Mouse (Mus musculus): ENCODE data around the gene Gcsam. TPM values are rescaled to one million over a fixed set of nuclear protein-coding genes. Genes with fewer than 3 reads are reported as not detected.

Gene Gcsam
- polyA plus RNA-seq, 1 experiment from 2014 or later, result 0.40 TPM

- H3K9ac ChIP-seq, result peak overlapping the region; percentile 31
- no peak for ATAC-seq (ENCODE audit: borderline replicate concordance, extremely low read depth, low FRiP score, low TSS enrichment)
- H3K36me3 ChIP-seq, result no peaks in the 10 kb centered on the region
- H3K9me3 ChIP-seq, result no peaks in the 10 kb centered on the region
- H3K27ac ChIP-seq, result no peak overlapping the region
- peak overlapping the region; percentile 77 for H3K4me2 ChIP-seq
- H3K4me1 ChIP-seq, result peaks cover 7% of the 10 kb centered on the region; the same call in 1 of the 2 replicates
- H3K4me3 ChIP-seq, result peak overlapping the region; percentile 39
- 11% methylated on average over 17 of the region's 17 CpGs for WGBS
- no peaks in the 10 kb centered on the region for H3K27me3 ChIP-seq
These were observed 43.1 kb downstream of the Gcsam start for GRCm38 (mm10) chr16:45653009-45653933.

GRCm38 (mm10) chr16:45653934-45654332 lies 43.8 kb downstream of the Gcsam start, which contains the start of gene BC016579:
Gene BC016579 (minus strand): TSS chr16:45654068.
- peak within 1 kb of the TSS; percentile 31 for H3K9ac ChIP-seq
- peak within 1 kb of the TSS; percentile 39 for H3K4me3 ChIP-seq
- H3K4me1 ChIP-seq, result peaks cover 7% of the 10 kb centered on the region; the same call in 1 of the 2 replicates
- no peak within 1 kb of the TSS for H3K27ac ChIP-seq
- peak within 1 kb of the TSS; percentile 77 for H3K4me2 ChIP-seq
- peak; percentile 57; the same call in 1 of the 2 replicates for ATAC-seq (ENCODE audit: borderline replicate concordance, extremely low read depth, low FRiP score, low TSS enrichment)
- no peaks in the 10 kb centered on the region for H3K9me3 ChIP-seq
- H3K27me3 ChIP-seq, result no peaks in the 10 kb centered on the region
- WGBS, result 7% methylated on average over 20 of the region's 20 CpGs
- H3K36me3 ChIP-seq, result no peaks in the 10 kb centered on the region

- H3K36me3 ChIP-seq, result no peaks in the 10 kb centered on the region
- ATAC-seq (ENCODE audit: borderline replicate concordance, extremely low read depth, low FRiP score, low TSS enrichment), result no peak
- WGBS, result 61% methylated on average over 9 of the region's 9 CpGs
- H3K4me3 ChIP-seq, result no peak overlapping the region
- peak overlapping the region; percentile 77; the same call in 1 of the 2 replicates for H3K4me2 ChIP-seq
- H3K9ac ChIP-seq, result no peak overlapping the region
- H3K4me1 ChIP-seq, result peaks cover 7% of the 10 kb centered on the region; the same call in 1 of the 2 replicates
- no peaks in the 10 kb centered on the region for H3K27me3 ChIP-seq
- no peak overlapping the region for H3K27ac ChIP-seq
- H3K9me3 ChIP-seq, result no peaks in the 10 kb centered on the region
These were observed 44.3 kb downstream of the Gcsam start for GRCm38 (mm10) chr16:45654465-45654864.

- ATAC-seq (ENCODE audit: borderline replicate concordance, extremely low read depth, low FRiP score, low TSS enrichment), result no peak
- H3K4me2 ChIP-seq, result no peak overlapping the region
- H3K4me1 ChIP-seq, result peaks cover 7% of the 10 kb centered on the region; the same call in 1 of the 2 replicates
- H3K9ac ChIP-seq, result no peak overlapping the region
- no peaks in the 10 kb centered on the region for H3K27me3 ChIP-seq
- no peaks in the 10 kb centered on the region for H3K9me3 ChIP-seq
- no peaks in the 10 kb centered on the region for H3K36me3 ChIP-seq
- no peak overlapping the region for H3K4me3 ChIP-seq
- 81% methylated on average over 12 of the region's 12 CpGs for WGBS
- H3K27ac ChIP-seq, result no peak overlapping the region
These were observed 47.5 kb downstream of the Gcsam start for GRCm38 (mm10) chr16:45657574-45658159.

GRCm38 (mm10) chr16:45658248-45658647 lies 48.1 kb downstream of the Gcsam start:
- H3K27ac ChIP-seq, result no peak overlapping the region
- H3K27me3 ChIP-seq, result no peaks in the 10 kb centered on the region
- H3K4me3 ChIP-seq, result no peak overlapping the region
- 74% methylated on average over 1 of the region's 1 CpGs for WGBS
- no peaks in the 10 kb centered on the region for H3K36me3 ChIP-seq
- H3K4me1 ChIP-seq, result peaks cover 7% of the 10 kb centered on the region; the same call in 1 of the 2 replicates
- H3K4me2 ChIP-seq, result no peak overlapping the region
- no peak for ATAC-seq (ENCODE audit: borderline replicate concordance, extremely low read depth, low FRiP score, low TSS enrichment)
- no peaks in the 10 kb centered on the region for H3K9me3 ChIP-seq
- H3K9ac ChIP-seq, result no peak overlapping the region

GRCm38 (mm10) chr16:45659596-45659995 lies 49.4 kb downstream of the Gcsam start:
- Histone ChIP-seq H3K9me3 (no peaks in the 10 kb centered on the region), H3K4me2 (no peak overlapping the region), H3K4me1 (no peaks in the 10 kb centered on the region), H3K27ac (no peak overlapping the region), H3K36me3 (no peaks in the 10 kb centered on the region), H3K9ac (no peak overlapping the region), H3K27me3 (no peaks in the 10 kb centered on the region), H3K4me3 (no peak overlapping the region)
- no peak for ATAC-seq (ENCODE audit: borderline replicate concordance, extremely low read depth, low FRiP score, low TSS enrichment)
- WGBS, result 86% methylated on average over 4 of the region's 4 CpGs

GRCm38 (mm10) chr16:45662381-45662780 lies 52.2 kb downstream of the Gcsam start:
- Histone ChIP-seq H3K4me3 (no peak overlapping the region), H3K4me1 (no peaks in the 10 kb centered on the region), H3K36me3 (no peaks in the 10 kb centered on the region), H3K27me3 (no peaks in the 10 kb centered on the region), H3K9ac (no peak overlapping the region), H3K9me3 (no peaks in the 10 kb centered on the region), H3K4me2 (no peak overlapping the region), H3K27ac (no peak overlapping the region)
- ATAC-seq (ENCODE audit: borderline replicate concordance, extremely low read depth, low FRiP score, low TSS enrichment), result no peak

GRCm38 (mm10) chr16:45666136-45666535 lies 56.0 kb downstream of the Gcsam start:
- Histone ChIP-seq H3K9ac (no peak overlapping the region), H3K9me3 (no peaks in the 10 kb centered on the region), H3K4me2 (no peak overlapping the region), H3K4me3 (no peak overlapping the region), H3K27me3 (no peaks in the 10 kb centered on the region), H3K36me3 (no peaks in the 10 kb centered on the region), H3K4me1 (no peaks in the 10 kb centered on the region), H3K27ac (no peak overlapping the region)
- ATAC-seq (ENCODE audit: borderline replicate concordance, extremely low read depth, low FRiP score, low TSS enrichment), result no peak
- 61% methylated on average over 2 of the region's 2 CpGs for WGBS

GRCm38 (mm10) chr16:45668178-45668577 lies 58.0 kb downstream of the Gcsam start:
- Histone ChIP-seq H3K9me3 (no peaks in the 10 kb centered on the region), H3K9ac (no peak overlapping the region), H3K4me2 (no peak overlapping the region), H3K27ac (no peak overlapping the region), H3K36me3 (no peaks in the 10 kb centered on the region), H3K4me1 (no peaks in the 10 kb centered on the region), H3K27me3 (no peaks in the 10 kb centered on the region), H3K4me3 (no peak overlapping the region)
- ATAC-seq (ENCODE audit: borderline replicate concordance, extremely low read depth, low FRiP score, low TSS enrichment), result no peak
- WGBS, result 51% methylated on average over 3 of the region's 3 CpGs

- H3K36me3 ChIP-seq, result no peaks in the 10 kb centered on the region
- 63% methylated on average over 4 of the region's 4 CpGs for WGBS
- H3K4me1 ChIP-seq, result no peaks in the 10 kb centered on the region
- ATAC-seq (ENCODE audit: borderline replicate concordance, extremely low read depth, low FRiP score, low TSS enrichment), result no peak
- H3K27me3 ChIP-seq, result no peaks in the 10 kb centered on the region
- H3K9me3 ChIP-seq, result no peaks in the 10 kb centered on the region
- H3K9ac ChIP-seq, result no peak overlapping the region
- H3K27ac ChIP-seq, result no peak overlapping the region
- H3K4me2 ChIP-seq, result no peak overlapping the region
- no peak overlapping the region for H3K4me3 ChIP-seq
These were observed 59.8 kb downstream of the Gcsam start for GRCm38 (mm10) chr16:45670005-45670404.
